Mouse (Mus musculus) ES-E14 (cell line): Measurements from ENCODE around the gene Helz2.

Experiments
- CHD2 ChIP-seq: IDR thresholded peaks from 2 replicates; pipeline ENCODE4 v1.6.1; 2014; ENCODE audit warnings: mild to moderate bottlenecking, low read depth, low read length, inconsistent platforms
- HCFC1 ChIP-seq: IDR thresholded peaks from 2 replicates; pipeline ENCODE4 v1.6.1; 2012; ENCODE audit warnings: low read length, inconsistent platforms, borderline replicate concordance; ENCODE audit not compliant: insufficient read depth
- MAFK ChIP-seq: IDR thresholded peaks from 2 replicates; pipeline ENCODE4 v1.6.1; 2014; ENCODE audit warnings: mild to moderate bottlenecking, low read depth, low read length, inconsistent platforms; ENCODE audit not compliant: insufficient read depth
- ZC3H11A ChIP-seq: IDR thresholded peaks from 2 replicates; pipeline ENCODE4 v1.6.1; 2012; ENCODE audit warnings: low read depth, mild to moderate bottlenecking, inconsistent platforms, low read length, borderline replicate concordance
- ZNF384 ChIP-seq: IDR thresholded peaks from 2 replicates; pipeline ENCODE4 v1.6.1; 2012; ENCODE audit warnings: low read depth, low read length, inconsistent platforms

GRCm38 (mm10) chr2:181193044-181193443, 48.8 kb downstream of the Helz2 start:
- TF ChIP-seq ZNF384 (no peak), ZC3H11A (no peak), HCFC1 (no peak), MAFK (no peak), CHD2 (no peak)
